Mouse (Mus musculus) lung, embryonic 15.5 days (tissue): Measurements from ENCODE around the gene Colca2. TPM values are rescaled to one million over a fixed set of nuclear protein-coding genes. Genes with fewer than 3 reads are reported as not detected.

ENCODE experiments used
- ATAC-seq: fragments of 200-750 bp; cut with Nextera tagmentation; 2 replicates; pipeline ENCODE4 v1.8.0; 2017; ENCODE audit warnings: moderate number of reproducible peaks, borderline replicate concordance; ENCODE audit not compliant: low FRiP score, low TSS enrichment; ENCODE audit errors: extremely low read depth
- H3K27ac ChIP-seq: fragments of 300-500 bp; sonication (generic); 2 replicates; pipeline ENCODE4 v1.5.1; 2015; ENCODE audit warnings: moderate library complexity, mild to moderate bottlenecking, inconsistent platforms
- H3K27me3 ChIP-seq: fragments of 300-500 bp; sonication (generic); 2 replicates; pipeline ENCODE4 v1.6.1; 2015; ENCODE audit warnings: inconsistent platforms
- H3K36me3 ChIP-seq: fragments of 300-500 bp; sonication (generic); 2 replicates; pipeline ENCODE4 v1.6.1; 2015; ENCODE audit warnings: inconsistent platforms
- H3K4me1 ChIP-seq: fragments of 300-500 bp; sonication (generic); 2 replicates; pipeline ENCODE4 v1.6.1; 2015; ENCODE audit warnings: inconsistent platforms
- H3K4me2 ChIP-seq: fragments of 300-500 bp; sonication (generic); 2 replicates; pipeline ENCODE4 v1.6.1; 2015; ENCODE audit warnings: inconsistent platforms, mild to moderate bottlenecking, moderate library complexity
- H3K4me3 ChIP-seq: fragments of 300-500 bp; sonication (generic); 2 replicates; pipeline ENCODE4 v1.5.1; 2015; ENCODE audit warnings: mild to moderate bottlenecking, inconsistent platforms
- H3K9ac ChIP-seq: fragments of 300-500 bp; sonication (generic); 2 replicates; pipeline ENCODE4 v1.6.1; 2015; ENCODE audit warnings: inconsistent platforms
- H3K9me3 ChIP-seq: fragments of 300-500 bp; sonication (generic); 2 replicates; pipeline ENCODE4 v1.6.1; 2016; ENCODE audit warnings: inconsistent platforms
- WGBS: fragments of 180-500 bp; shearing (Covaris S2); methylation state at CpG from one replicate; pipeline ENCODE4 v1.1.7; 2015; 5-methylcytosine and 5-hydroxymethylcytosine counted together
- polyA plus RNA-seq: library from polyadenylated mRNA; unstranded; fragments of >200 nt; fragmentation: Nextera tagmentation; extraction: Ambion mirVana; gene quantifications from 2 replicates; pipeline ENCODE4 v1.2.1, GENCODE M21; 2015

The Colca2 gene
- 7.5 and 7.9 TPM in 2 replicates for polyA plus RNA-seq

- Histone ChIP-seq H3K4me3 (peak within 1 kb of the TSS; percentile 56), H3K4me1 (peaks cover 30% of the 10 kb centered on the region), H3K27ac (peak within 1 kb of the TSS; percentile 87), H3K36me3 (no peaks in the 10 kb centered on the region), H3K27me3 (peaks cover 5% of the 10 kb centered on the region; the same call in 1 of the 2 replicates), H3K9me3 (no peaks in the 10 kb centered on the region), H3K4me2 (peak within 1 kb of the TSS; percentile 86), H3K9ac (peak within 1 kb of the TSS; percentile 56)
- WGBS: under 1% methylated on average over 53 of the region's 53 CpGs
- ATAC-seq: peak; percentile 97
These were observed at the start of gene Colca2 for GRCm38 (mm10) chr9:51278500-51279381. TSS of gene Colca2 (minus strand) at chr9:51278569.

DNA sequence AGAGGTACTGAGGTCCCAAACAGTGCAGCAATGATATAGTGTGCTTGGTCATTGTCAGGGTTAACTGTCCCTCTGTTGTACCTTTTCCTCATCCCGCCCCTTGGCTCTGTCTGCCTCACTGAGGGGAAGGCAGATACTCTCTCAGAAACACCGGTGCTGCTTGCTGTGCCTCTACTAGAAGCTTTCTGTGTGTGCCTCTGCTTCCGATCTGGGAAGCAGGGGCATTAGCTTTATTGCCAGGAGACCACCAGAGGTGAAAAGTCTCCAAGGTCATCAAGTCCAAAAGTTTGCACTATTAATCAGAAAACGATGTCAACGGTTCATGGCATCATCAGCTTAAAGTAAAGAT is 49.2 kb upstream of the Colca2 start:
- no peak for ATAC-seq
- 83% methylated on average over 5 of the region's 5 CpGs for WGBS
- no peak overlapping the region for H3K9ac ChIP-seq
- no peaks in the 10 kb centered on the region for H3K4me1 ChIP-seq
- no peaks in the 10 kb centered on the region for H3K9me3 ChIP-seq
- H3K4me2 ChIP-seq: no peak overlapping the region
- H3K27ac ChIP-seq: no peak overlapping the region
- H3K36me3 ChIP-seq: no peaks in the 10 kb centered on the region
- no peaks in the 10 kb centered on the region for H3K27me3 ChIP-seq
- no peak overlapping the region for H3K4me3 ChIP-seq

DNA sequence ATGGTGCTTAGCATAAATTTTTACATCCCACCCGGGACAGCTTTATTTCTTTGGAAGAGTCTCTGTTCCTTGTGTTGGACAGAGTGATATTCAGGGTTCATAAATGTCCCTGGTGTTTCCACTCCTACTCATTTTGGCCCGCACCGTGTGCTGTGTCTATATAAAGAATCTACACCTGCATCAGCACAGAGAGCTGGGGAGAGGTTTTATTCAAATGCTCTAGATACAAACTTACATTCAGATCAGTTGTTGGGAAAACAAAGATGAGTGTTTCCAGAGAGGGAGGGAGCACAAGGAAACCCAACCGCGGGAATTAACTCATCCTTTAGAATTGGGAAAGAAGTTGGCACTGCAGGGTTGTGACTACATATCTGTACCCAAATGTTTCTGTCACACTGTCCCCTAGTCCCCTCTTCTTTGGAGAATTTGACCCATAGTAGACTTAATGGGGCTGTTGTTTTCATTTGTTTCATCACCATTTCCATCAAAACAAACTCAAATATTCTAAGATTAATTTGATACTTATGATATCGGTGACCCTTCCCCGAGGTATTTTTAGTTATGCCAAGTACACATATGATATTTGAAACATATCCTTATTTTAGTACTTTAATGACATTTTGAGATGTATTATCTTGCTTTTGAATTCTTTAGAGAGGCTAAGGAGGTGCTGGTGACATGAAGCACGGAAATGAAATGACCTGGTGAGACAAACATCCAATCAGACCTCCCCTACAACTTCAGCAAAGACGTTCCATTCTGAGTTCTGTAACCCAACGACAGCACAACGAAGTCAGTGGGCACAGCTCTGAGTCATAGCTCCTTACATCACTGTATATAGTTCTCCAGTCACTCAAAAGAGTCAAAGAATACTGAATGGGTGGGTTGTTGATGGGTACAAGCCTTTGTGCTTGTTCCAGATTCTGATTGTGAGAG is 48.5 kb upstream of the Colca2 start:
- Histone ChIP-seq H3K9me3 (no peaks in the 10 kb centered on the region), H3K36me3 (no peaks in the 10 kb centered on the region), H3K4me1 (no peaks in the 10 kb centered on the region), H3K4me3 (no peak overlapping the region), H3K27me3 (no peaks in the 10 kb centered on the region), H3K27ac (no peak overlapping the region), H3K4me2 (no peak overlapping the region), H3K9ac (no peak overlapping the region)
- no peak for ATAC-seq
- WGBS: 55% methylated on average over 11 of the region's 11 CpGs

GRCm38 (mm10) chr9:51324406-51325065 is 46.2 kb upstream of the Colca2 start:
- H3K4me2 ChIP-seq: no peak overlapping the region

GRCm38 (mm10) chr9:51320096-51320495 is 41.7 kb upstream of the Colca2 start:
- H3K9me3 ChIP-seq: no peaks in the 10 kb centered on the region
- WGBS: 60% methylated on average over 1 of the region's 1 CpGs
- H3K27ac ChIP-seq: no peak overlapping the region
- no peaks in the 10 kb centered on the region for H3K36me3 ChIP-seq
- H3K4me3 ChIP-seq: no peak overlapping the region
- H3K4me1 ChIP-seq: no peaks in the 10 kb centered on the region
- ATAC-seq: no peak
- H3K9ac ChIP-seq: no peak overlapping the region
- no peak overlapping the region for H3K4me2 ChIP-seq
- H3K27me3 ChIP-seq: no peaks in the 10 kb centered on the region

More at GRCm38 (mm10) chr9:51324406-51325065, 46.2 kb upstream of the Colca2 start:
- H3K4me1 ChIP-seq: no peaks in the 10 kb centered on the region
- WGBS: 76% methylated on average over 7 of the region's 7 CpGs
- H3K4me3 ChIP-seq: no peak overlapping the region
- no peak overlapping the region for H3K9ac ChIP-seq
- no peaks in the 10 kb centered on the region for H3K36me3 ChIP-seq
- H3K27me3 ChIP-seq: no peaks in the 10 kb centered on the region
- H3K27ac ChIP-seq: no peak overlapping the region
- H3K9me3 ChIP-seq: no peaks in the 10 kb centered on the region
- ATAC-seq: no peak

DNA sequence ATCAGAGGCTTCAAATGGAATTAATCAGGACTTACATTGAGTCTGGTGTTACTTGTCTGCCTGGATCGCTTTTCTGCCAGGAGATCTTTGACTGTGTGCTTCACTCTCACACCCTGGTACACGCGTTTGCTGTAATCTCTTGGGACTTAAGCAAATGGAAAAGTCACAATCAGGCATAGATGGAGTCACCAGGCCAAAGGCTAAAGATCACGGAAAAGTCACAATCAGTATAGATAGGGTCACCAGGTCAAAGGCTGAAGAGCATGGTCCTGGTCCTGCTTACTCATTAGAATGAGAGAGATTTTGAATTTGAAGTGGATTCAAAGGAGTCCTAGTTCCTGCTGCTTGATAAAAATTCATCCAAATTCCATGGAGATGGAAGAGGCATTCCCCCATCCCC is 39.9 kb upstream of the Colca2 start:
- WGBS: 71% methylated on average over 4 of the region's 4 CpGs
- no peaks in the 10 kb centered on the region for H3K36me3 ChIP-seq
- no peak overlapping the region for H3K4me2 ChIP-seq
- H3K27me3 ChIP-seq: no peaks in the 10 kb centered on the region
- peaks cover 8% of the 10 kb centered on the region; the same call in 1 of the 2 replicates for H3K4me1 ChIP-seq
- H3K9ac ChIP-seq: no peak overlapping the region
- H3K9me3 ChIP-seq: no peaks in the 10 kb centered on the region
- H3K4me3 ChIP-seq: no peak overlapping the region
- ATAC-seq: no peak
- H3K27ac ChIP-seq: no peak overlapping the region

GRCm38 (mm10) chr9:51317322-51317721 is 39.0 kb upstream of the Colca2 start:
- H3K27ac ChIP-seq: no peak overlapping the region
- H3K4me2 ChIP-seq: no peak overlapping the region
- H3K9me3 ChIP-seq: no peaks in the 10 kb centered on the region
- ATAC-seq: no peak
- H3K27me3 ChIP-seq: no peaks in the 10 kb centered on the region
- H3K4me3 ChIP-seq: no peak overlapping the region
- peaks cover 14% of the 10 kb centered on the region for H3K4me1 ChIP-seq
- no peaks in the 10 kb centered on the region for H3K36me3 ChIP-seq
- WGBS: 84% methylated on average over 4 of the region's 4 CpGs
- no peak overlapping the region for H3K9ac ChIP-seq

GRCm38 (mm10) chr9:51315402-51316063 is 37.2 kb upstream of the Colca2 start:
- H3K4me3 ChIP-seq: no peak overlapping the region
- no peak overlapping the region for H3K4me2 ChIP-seq
- H3K27me3 ChIP-seq: no peaks in the 10 kb centered on the region
- no peaks in the 10 kb centered on the region for H3K9me3 ChIP-seq
- no peaks in the 10 kb centered on the region for H3K36me3 ChIP-seq
- ATAC-seq: no peak
- peaks cover 21% of the 10 kb centered on the region for H3K4me1 ChIP-seq
- no peak overlapping the region for H3K27ac ChIP-seq
- 38% methylated on average over 6 of the region's 6 CpGs for WGBS
- no peak overlapping the region for H3K9ac ChIP-seq

DNA sequence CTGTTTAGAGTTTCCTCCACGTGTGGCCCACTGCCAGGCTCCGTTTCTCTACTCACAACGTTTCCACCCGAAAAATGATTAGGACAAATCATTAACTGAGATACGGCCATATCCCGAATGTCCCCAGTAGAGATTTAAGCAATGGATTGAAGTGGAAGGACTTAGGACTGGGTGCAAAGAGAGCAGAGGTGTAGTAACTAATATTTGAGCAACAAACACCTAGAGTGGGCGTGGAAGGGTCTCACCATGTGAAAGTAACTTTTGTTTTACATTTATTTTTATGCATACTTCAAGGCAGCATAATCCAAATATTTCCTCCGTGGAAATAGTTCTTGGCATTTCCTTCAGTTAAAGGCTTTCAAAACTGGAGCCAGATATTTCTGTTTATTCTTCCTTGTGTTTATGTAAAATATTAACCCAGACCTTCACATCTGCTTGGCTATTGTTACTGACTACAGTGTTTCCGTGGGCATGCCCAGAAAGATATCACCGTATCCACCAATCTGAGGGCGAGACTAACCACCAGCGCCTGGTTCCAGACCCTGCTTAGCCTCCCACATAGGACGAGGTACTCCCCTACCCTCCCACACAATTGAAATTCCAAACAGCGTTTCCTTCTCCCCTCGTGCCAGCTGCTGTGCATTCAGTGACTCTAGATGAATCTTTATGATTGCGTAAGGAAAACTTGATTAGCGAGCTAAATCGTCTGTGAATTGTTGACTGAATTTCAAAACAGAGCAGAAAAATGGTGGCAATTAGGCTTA is 34.4 kb upstream of the Colca2 start:
- Histone ChIP-seq H3K27ac (peak overlapping the region; percentile 85), H3K9me3 (no peaks in the 10 kb centered on the region), H3K27me3 (no peaks in the 10 kb centered on the region), H3K4me3 (no peak overlapping the region), H3K9ac (no peak overlapping the region), H3K4me2 (peak overlapping the region; percentile 39), H3K36me3 (no peaks in the 10 kb centered on the region), H3K4me1 (peaks cover 21% of the 10 kb centered on the region)
- WGBS: 21% methylated on average over 18 of the region's 18 CpGs
- peak; percentile 91 for ATAC-seq

- Histone ChIP-seq H3K36me3 (no peaks in the 10 kb centered on the region), H3K4me1 (peaks cover 21% of the 10 kb centered on the region), H3K27me3 (no peaks in the 10 kb centered on the region), H3K27ac (no peak overlapping the region), H3K9me3 (no peaks in the 10 kb centered on the region), H3K9ac (no peak overlapping the region), H3K4me3 (no peak overlapping the region), H3K4me2 (no peak overlapping the region)
- no peak for ATAC-seq
- 74% methylated on average over 7 of the region's 7 CpGs for WGBS
These were observed 32.1 kb upstream of the Colca2 start for GRCm38 (mm10) chr9:51310515-51310914.
